Mouse (Mus musculus) kidney, adult 2 months (tissue): Measurements from ENCODE around the gene Gltp.

Source experiments
- CTCF ChIP-seq: fragments of 200-500 bp; conservative IDR thresholded peaks from 2 replicates; pipeline ENCODE4 v1.5.1; 2011; ENCODE audit warnings: low read depth, mild to moderate bottlenecking, control low read depth, low read length, moderate library complexity, mixed read lengths; ENCODE audit not compliant: insufficient read depth, insufficient read length
- POLR2A ChIP-seq: fragments of 200-500 bp; IDR thresholded peaks from one replicate; pipeline ENCODE4 v1.6.1; 2011; ENCODE audit warnings: low read depth, low read length, control low read depth

- TF ChIP-seq CTCF: no peak
- TF ChIP-seq POLR2A: no peak
Observed at GRCm38 (mm10) chr5:114738707-114739241, 48.0 kb upstream of the Gltp start.
